Mouse (Mus musculus): ENCODE data around the gene Iqck.

The Iqck gene

DNA sequence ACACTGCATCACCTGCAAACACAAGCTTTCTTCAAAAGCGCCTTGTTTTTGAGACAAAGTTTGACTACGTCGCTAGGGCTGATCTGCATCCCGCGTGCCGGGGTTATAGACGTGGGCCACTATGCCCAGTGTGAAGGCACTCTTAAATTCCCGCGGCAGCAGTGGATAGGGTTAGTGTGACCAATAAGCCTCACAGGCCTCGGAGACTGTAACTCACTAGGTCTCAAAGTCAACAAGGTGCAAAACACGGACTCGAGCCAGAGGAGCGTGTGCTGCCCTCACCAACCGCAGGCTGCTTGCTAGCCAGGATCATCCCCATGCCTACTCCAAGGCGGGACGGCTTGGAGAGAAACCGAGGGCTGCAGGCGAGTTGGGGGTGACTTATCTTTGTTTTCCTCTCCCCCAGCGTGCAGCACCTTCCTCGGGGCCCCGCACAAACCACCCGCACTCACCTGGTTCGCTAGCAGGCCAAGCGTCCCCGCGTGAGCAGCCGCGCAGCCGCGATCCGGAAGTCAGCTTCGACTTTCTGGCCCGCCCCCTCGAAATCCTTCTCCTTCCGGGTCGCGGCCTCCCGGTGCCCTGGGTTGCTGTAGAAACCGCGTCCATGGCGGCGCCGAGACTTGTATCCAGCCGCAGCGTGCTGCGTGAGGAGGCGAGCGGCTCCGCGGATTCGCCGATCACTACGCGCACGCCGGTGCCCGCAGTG lies at the start of gene Iqck:
Iqck (plus strand) TSS at position 582 of the 706 bp plus-strand sequence.
- DNase-seq (ENCODE audit: low spot score in 2 of 2), result peak; percentile 96

DNA sequence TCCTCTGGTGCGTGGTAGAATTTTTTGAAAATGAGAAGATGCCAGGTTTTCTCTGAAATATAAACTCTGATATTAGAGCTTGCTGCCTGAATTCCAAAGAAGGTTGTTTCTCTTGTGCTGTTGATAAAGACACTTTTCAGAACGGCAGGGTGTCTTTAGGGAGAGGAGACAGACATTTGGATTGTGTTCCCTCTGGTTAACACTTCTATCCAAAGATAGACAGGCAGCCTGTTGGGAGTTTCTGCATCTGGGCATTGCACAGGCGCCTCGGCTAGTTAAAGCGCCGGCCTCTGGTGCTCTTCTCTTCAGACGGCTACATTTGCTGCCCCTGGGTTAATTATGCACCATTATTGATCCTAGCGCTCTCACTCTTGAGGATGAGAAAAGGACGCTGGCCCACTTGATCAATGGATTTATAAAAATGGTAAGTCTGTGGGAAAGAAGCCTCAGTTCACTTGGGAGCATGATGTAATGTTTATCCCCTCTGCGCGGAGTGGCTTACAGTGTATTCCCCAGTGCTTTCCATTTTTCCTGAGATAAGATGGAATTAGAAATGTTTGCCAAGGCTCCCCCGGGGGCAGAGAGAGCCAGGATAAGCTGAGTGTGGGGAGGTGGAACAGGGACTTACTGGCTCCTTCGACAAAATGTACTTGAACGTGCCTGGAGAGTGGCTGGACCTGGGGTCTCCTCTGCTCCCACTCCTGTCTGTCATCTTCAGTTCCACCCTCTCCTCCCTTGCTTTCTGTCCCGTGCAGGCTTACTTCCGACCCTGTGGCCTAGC lies 48.7 kb upstream of the Iqck start:
- DNase-seq (ENCODE audit: low spot score in 2 of 2), result no peak

DNA sequence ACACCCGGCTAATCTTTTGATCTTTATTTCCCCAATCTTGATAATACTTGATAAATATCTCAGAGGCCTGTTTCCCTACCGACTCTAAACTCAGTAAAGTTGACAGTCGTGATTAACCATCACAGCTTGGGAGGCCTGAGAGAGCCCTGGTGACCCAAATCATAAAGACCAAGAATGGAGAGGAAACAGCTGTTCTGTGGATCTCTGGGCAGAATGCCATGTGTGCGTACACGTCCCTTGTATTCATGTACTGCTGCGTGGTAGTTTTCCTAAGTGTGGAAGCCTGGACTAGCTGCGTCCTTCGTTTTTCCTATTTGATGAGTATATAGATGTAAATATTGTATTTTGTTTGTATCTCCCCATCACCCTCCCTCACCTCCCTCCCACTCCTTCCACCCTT lies 47.7 kb upstream of the Iqck start:
- peak; percentile 51 to 57 for DNase-seq (ENCODE audit: low spot score in 2 of 2)

DNA sequence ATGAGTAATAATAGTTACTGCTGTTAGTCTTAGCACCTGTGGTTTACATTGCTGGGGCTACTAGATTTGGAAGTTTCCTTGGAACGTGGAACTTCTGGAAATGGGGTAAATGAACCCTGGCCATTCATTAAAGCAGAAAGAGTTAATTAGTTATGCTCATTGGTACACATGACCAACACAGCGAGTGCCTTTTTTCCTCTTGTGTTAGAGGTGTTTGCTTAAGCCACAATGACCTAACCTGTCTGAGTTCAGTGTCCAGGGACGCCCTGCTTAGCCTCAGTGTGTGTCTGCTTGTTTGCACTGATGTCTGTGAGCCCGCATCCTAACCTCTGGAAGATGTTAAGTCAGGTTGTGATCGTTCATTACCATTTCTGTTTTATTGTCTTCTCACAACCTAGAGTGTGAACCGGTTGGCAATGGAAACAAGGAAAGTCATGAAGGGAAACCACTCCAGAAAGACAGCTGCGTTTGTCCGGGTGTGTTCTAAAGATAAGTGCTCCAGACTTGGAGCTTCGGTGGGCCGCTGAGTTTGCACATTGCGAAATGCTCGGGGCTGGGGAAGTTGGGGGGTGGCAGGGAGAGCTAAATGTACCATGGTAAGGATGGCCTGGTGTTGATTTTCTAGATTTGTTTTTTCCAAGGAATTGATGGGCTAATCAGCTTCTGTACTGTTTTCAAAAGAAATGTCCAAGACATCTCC lies 44.0 kb upstream of the Iqck start:
- DNase-seq (ENCODE audit: low spot score in 2 of 2), result no peak

DNA sequence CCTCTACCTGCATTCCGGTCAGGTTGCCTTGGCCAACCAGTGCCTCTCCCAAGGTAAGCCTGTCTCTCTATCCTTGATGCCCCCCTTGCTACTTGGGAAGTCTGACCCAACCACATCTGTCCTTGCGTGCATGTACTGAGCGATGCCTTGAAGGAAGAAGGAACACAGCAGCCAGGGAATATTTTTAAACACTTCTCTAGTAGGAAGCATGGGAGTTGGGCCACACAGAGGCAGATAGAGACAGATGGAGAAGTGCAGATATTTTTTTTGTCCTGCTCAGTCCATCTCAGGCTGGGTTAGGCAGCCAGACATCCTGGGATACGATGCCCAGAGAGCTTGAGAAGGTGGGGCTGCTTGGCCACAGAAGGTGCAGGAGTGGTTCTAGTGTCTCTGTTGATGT lies 42.0 kb upstream of the Iqck start:
- DNase-seq (ENCODE audit: low spot score in 2 of 2), result no peak

DNA sequence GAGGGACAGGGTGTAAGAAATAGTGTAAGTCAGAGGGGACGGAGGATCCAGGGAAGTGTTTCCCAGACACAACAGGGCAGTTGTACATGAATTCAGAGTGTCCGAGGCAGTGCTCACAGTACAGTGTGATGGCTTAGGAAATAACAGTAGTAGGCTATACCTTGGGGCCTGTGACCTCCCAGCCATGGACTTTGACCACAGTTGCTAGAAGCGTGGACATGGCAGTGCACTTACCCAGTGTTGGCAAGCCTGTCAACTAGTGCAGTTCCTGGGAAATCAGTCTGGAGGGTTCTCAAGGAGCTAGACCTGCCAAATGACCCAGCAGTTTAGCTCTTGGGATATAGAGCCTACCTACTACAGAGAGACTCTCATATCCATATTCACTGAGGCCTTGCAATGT lies 39.3 kb upstream of the Iqck start:
- no peak for DNase-seq (ENCODE audit: low spot score in 2 of 2)

DNA sequence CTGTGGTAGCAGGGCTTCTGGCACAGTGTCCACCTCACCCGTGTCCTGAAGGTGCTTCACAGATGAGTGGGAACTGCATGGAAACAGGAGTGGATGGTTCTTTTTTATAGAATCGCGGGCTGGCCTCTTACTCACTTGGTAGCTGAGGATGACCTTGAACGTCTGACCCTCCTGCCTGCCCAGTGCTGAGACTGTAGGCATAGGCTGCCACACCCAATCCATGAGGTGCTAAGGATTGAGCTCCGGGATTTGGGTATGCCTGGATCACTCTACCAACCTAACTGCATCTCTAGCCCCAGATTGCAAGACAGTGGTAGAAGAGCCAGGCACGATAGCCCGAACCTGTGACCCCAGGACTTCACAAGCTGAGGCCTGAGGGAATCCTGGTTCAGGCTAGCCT lies 37.8 kb upstream of the Iqck start:
- no peak for DNase-seq (ENCODE audit: low spot score in 2 of 2)

DNA sequence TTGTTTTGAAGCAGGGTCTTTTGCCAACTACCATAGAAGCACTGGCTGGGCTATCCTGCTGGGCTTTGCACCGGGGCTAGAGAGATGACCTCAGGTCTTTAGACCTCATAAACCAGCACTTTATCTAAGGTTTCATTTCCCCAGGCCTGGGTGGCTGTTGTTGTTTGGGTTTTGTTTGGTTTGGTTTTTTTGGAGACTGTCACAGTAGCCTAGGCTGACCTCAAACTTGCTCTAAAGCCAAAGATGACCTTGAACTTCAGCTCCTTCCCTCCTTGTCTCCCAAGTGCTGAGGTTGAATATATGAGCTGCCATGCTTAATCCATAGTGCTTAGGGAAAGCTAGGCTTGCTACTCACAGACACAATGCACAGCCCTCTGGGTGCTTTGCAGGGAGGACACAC lies 35.9 kb upstream of the Iqck start:
- DNase-seq (ENCODE audit: low spot score in 2 of 2), result no peak

DNA sequence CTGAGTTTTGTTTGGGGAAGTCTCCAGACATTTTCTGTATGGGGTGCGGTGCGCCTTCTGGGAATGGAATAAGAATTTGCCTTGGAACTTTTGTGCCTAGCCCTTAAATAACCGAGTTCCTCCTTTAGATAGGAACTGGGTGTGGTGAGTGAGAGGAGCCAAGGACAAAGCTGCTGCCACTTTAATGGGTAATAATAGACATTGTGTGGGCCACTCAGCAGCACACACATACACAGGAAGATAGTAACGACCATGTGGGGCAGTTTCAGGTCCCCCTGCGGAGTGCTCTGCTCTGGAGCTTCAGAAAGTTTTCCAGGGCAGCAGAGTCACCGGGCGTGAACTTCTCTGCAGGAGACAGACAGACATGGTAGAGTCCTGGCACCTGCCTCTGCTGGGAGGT lies 34.2 kb upstream of the Iqck start:
- DNase-seq (ENCODE audit: low spot score in 2 of 2), result no peak

DNA sequence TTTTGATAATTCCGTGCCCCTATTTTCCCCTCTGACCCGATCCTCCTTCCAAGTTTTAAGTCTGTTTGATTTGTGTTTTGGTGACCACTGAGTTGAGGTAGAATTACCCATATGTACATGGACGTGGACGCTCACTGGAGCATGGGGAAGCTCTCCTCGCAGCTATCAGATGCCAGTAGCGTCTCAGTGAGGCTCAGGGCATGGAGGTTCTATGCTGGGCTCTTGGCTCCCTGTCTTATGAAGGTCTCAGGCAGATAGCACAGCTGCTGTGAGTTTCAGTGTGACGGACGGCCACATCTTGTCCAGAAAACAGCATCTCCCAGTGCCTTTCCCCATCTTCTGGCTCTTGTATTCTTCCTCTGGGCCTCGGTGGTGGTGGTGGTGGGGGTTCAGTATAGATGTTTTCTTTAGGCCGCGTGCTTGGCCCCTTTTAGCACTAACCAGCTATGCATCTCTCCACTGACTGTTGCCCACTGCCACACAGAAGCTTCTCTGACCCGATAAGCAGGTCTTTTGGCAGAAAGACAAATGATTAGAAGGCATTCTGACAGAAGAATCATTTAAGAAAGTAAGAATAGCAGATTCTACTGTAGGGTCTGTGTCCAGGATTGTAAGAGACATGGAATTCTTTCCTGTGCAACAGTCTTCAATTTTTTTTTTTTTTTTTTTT lies 33.5 kb upstream of the Iqck start:
- DNase-seq (ENCODE audit: low spot score in 2 of 2), result no peak

DNA sequence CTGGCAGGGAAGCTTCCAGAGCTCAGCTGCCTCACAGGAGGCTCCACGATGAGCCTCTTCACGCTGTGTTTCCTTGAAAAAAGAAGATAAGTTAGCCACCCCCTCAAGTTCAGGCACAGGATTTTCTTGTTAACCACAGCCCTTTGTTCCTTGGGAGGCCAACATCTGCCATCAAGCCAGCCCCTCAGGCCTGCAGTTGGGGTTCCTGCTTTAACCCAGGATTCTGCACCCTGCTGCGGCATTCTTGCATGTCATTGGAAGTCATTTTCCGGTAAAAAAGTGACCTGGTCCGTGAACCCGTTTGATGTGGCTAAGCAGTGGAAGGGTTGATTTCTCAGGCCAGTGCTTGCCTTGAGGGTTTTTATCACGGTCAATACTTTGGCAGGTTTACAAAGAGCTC lies 31.1 kb upstream of the Iqck start:
- no peak for DNase-seq (ENCODE audit: low spot score in 2 of 2)

DNA sequence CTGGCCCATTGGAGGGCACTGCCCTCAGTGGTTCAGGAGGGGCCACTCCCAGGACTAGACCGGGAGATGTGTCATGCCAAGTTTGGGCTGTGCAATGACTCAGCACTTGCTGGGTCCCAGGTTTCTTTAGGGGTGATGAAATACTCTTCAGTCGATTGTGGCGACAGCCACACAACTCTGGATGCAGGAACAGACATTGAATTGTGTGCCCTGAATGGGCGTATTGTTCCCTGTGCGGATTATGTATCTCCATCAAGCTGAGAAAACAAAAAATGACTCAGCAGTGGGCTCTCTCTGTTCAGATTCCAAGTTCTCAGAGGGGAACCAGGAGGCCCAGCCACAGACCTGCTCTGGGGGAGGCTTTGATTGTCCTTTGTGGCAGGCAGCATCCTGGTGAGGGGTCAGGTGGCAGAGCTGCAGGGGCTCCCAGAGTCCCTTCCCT lies 27.6 kb upstream of the Iqck start:
- no peak for DNase-seq (ENCODE audit: low spot score in 2 of 2)

DNA sequence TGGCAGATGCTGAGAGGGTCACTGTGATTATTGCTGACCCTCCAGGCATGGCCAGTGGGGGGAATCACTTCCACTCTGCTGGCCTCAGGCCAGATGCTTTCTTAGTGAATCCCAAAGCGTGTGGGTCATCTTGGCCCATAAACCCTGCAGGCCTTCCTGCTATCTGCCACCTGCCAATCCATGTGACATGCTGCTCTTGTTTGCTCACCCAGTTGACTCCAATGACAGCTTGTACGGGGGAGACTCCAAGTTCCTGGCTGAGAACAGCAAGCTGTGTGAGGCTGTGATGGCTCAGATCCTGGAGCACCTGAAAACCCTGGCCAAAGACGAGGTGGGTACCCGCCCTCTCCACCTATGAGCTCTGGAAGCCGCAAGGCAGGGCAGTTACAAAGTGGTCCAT lies 17.7 kb upstream of the Iqck start:
- DNase-seq (ENCODE audit: low spot score in 2 of 2), result no peak

DNA sequence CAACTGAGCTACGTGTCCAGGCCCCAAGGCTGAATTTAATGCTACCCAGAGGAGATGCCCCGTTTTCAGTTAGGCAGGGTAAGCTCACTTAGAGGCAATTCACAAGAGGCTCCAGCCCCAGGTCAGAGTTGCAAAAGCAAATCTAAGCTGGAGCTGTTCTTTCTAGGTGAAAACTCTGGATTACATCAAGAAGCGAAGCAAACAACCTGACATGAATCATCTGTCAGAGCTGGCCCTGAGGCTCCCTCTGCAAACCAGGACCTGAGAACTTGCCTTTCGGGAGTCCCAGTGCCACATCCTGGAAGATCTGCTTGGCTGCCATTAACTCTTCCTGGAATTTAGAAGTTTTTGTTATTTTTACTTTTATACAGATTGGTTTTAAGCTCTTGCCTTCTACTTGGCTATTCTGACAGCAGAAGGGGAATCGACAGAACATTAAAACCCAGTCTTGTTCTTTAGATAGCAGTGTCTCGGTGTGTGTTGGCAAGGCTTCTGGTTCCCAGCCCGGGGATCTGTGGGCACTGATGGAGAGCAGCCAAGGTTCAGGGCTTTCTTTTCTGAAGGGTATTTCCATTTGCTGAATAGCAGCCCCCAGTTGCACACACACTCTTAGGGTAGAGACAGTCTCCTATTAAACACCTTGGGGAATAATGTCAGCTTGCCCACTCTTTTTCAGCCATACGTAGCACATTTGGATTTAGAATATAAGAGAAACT lies 14.4 kb upstream of the Iqck start:
- DNase-seq (ENCODE audit: low spot score in 2 of 2), result peak; percentile 75 to 76

DNA sequence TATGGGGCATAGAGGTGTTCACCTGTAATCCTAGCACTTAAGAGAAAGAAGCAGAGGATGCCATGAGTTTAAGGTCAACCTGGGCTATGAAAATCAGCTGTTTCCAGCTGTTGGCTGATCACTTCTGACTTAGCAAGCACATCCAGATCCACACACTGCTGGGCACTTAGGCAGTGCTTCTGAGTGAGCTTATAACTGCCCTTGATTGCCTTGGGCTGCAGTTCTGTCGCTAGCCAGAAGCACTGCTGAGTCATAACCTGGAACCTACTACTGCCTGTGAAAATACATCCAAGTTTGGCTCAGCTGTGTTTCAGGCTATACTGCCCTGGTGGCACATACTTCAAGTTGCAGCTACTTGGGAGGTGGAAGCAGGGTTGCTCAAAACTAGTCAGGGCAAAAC lies 13.8 kb upstream of the Iqck start:
- no peak for DNase-seq (ENCODE audit: low spot score in 2 of 2)

DNA sequence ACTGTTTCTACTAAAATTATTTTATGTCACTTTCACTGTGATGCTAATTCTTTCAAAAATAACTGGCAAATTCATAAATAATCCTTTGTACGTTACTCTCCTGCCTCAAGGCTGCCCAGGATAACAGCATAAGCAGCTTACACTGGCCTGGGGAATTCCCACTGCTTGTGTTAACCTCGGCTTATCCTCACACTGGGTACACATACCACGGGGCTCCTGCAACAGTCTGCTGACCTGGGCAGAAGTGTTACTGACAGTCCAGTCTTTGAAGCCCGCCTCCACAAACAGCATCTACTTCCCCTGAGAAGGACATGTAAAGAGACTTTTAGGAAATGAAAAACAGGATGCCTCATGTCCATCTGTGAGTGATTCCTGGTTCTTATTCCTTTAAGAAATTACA lies 12.6 kb upstream of the Iqck start:
- DNase-seq (ENCODE audit: low spot score in 2 of 2), result no peak

DNA sequence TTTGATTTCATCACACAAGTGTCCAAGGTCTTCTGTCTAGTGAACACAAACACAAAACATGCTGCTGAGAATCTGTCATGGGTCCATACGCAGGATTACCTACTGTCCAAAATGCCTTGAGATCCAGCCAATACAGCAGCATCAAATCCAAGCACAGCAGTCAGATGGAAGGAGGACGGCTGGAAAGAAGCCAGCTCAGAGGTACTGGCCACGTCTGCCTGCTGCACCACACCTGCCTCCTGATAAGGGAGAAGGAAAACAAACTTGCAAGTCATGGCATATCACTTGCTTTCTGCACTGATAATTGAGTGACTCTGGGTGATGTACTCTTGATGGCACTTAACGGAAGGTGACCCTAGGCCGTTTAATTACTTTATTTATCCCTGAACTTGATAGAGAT lies 10.4 kb upstream of the Iqck start:
- DNase-seq (ENCODE audit: low spot score in 2 of 2), result no peak

DNA sequence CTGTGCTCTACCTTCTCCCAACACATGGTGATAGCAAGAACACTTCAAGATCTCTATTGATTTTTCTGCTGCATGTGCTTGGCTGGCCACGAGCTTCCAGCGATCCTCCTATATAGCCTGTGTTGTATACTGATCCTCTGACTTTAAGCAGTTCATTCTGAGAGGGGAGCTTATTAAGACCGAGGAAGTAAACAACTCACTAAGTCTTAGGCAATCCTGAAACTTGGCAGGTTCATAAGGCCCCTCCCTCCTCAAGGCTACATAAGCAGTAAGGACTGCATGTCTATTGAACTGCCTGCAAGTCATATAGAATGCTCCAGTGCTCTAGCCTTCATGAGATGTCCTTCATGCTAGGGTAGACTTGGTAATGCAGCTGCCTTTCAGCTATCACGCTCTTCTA lies 9.2 kb upstream of the Iqck start:
- no peak for DNase-seq (ENCODE audit: low spot score in 2 of 2)

DNA sequence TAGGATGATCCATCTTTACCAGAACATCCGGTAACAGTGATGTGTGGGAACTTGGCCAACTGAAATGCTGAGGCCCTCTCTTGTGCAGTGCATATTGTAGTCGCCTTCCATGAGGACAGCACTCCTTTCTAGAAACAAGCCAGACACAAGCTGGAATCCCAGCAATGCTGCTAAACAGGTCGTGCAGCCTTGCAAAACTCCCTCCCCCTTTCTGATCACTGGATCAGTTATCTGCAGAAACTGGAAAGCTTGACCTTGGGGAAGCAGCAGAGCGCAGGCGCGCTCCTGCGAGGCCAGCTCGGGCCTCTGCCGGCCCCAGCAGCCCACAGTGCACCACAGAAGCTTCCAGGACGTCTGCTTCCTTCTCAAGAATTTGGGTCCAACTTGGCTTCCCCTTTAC lies 6.8 kb upstream of the Iqck start:
- DNase-seq (ENCODE audit: low spot score in 2 of 2), result no peak

DNA sequence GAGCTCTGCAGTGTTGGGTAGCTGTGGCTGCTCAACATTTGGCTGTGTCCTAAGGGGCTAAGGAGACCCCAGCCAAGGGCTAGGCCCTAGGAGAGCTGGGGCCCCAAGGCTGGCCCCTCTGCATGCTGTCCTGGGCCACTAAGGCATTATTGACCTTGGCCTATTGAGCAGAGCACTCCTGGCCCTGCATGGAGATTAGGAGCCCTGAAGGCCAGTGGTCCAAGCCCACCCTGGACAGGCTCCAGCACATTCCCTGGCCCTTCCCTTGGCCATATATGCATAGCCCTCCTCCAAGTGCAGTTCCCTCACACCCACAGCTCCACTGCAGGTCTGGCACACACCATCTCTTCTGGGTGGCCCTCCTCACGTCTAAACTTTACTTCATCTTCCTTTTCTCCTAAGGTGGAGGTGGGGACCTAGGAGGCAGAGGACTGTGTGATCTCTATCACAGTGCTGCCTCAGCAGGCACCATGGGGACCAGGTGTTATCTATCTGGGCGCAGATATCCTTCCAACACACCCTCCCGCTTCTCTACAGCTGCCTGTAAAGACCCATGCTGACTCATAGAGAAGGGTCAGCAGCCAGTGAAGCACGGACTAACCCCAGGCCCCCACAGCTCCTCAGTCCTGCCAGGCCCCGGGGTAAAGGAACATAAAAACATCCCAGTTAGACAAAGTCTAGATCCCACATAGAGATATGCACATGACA lies 5.9 kb upstream of the Iqck start:
- no peak for DNase-seq (ENCODE audit: low spot score in 2 of 2)

DNA sequence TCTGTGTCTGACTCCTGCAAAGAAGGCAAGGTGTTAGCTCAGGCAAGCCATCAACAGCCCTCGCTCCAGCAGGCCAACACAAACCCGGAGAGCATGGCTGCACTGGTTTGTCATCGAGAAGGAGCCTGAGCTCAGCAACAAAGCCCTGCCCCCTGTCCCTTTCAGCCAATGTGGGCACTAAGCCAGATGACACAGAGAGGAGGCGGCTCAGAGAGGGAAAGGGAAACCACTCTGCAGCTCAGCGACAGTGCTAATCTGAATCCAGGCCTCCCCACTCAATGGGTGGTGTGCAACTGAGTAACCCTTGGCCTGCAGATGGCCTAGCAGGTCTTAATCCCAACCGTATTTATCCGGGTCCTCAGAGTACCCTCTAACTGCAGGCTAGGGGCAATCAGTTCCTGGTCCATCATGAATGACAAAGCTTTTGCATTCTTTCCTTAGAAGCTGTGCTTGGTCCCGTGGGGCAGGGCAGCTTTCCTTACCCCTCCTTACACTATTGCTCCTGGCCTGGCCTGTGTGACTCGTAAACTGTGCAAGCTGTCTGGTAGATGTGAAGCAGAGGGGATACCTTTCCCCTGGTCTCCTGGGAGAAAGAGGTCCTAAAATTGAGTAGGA lies 4.8 kb upstream of the Iqck start:
- peak in 1 of 2 experiments; percentile 7 for DNase-seq (ENCODE audit: low spot score in 2 of 2)

Measured in right cerebral cortex, postnatal 10 days (tissue).